Mouse (Mus musculus): ENCODE measurements around the gene Kcnd2. TPM values are rescaled to one million over a fixed set of nuclear protein-coding genes. Genes with fewer than 3 reads are reported as not detected.

The Kcnd2 gene
- total and polyA plus RNA-seq, 3 experiments, result not detected

DNA sequence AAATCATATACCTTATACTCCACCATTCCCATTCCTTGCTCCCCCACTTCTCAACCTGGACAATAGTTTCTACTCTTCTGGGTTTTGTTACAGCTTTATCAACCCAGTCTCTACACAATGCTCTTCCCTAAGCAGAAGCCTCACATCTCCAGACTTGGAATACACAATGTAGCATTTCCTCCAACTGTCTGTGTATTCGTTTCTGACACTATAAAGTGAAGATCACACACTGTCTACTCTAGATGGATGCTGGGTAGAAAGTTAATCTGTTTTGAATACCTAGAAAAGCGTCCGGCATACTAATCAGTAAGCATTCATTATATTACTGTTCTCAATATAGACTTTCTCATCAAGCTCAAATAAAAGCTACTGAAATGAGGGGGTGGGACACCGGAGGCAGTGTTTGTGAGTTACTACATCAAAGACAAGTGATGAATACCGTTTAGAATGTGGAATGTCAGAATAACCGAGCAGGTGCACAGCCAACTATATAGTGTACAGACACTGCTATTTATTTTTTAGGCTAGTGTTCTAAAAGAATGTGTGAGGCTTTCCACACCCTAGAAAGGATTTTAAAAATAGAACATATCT, 62.1 kb downstream of the Kcnd2 start:
- in situ Hi-C loops (cut with MboI; ENCODE audit: low pct_ligation_motif_present, low pct_unique_long_range_greater_than_20kb, low sequenced_read_pairs) (no loop called here), dilution Hi-C loops (cut with MboI; ENCODE audit: extremely low pct_ligation_motif_present, extremely low pct_unique_long_range_greater_than_20kb, low sequenced_read_pairs) (no loop called here)

DNA sequence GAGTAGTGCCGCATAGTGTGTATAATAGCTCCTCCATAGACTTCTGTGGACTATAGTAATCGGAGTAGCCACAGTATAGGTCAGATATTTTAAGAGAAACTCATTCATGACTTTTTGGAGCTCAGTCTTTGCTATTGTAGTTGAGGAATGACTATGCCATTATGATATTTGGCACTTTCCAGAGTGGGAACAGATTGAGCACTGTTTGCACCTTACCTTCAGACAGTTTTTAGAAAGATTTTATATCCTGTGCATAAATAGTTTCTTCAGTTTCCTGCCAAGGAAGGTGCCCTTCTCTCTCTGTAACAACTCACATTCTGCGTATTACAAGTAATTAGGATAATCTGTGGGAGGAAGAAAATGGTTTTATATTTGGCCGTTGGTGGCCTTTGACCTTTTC, 89.6 kb downstream of the Kcnd2 start:
- Histone ChIP-seq H3K9me3 (replicated peaks; ENCODE audit: low read length) (no peaks in the 10 kb centered on the region), H3K27me3 (replicated peaks) (no peaks in the 10 kb centered on the region), H3K4me1 (ENCODE audit: control insufficient read depth in 1 of 2, insufficient read depth in 2 of 2) (no peaks in the 10 kb centered on the region), H3K36me3 (replicated peaks in 1 of 2; ENCODE audit: control insufficient read depth in 1 of 2, insufficient read depth in 1 of 2, low read length in 1 of 2) (no peaks in the 10 kb centered on the region), H3K27ac (ENCODE audit: insufficient read depth, low read depth) (no peak overlapping the region), H3K79me2 (replicated peaks; ENCODE audit: control insufficient read depth, extremely low read depth, insufficient read depth, poor library complexity, severe bottlenecking) (no peaks in the 10 kb centered on the region), H3K4me3 (replicated peaks in 1 of 3; ENCODE audit: low read depth in 2 of 3, low read length in 2 of 3, poor library complexity in 1 of 3) (no peak overlapping the region), H3K4me2 (ENCODE audit: insufficient read depth, low read depth, poor library complexity, severe bottlenecking) (no peak overlapping the region), H3K9ac (ENCODE audit: insufficient read depth, low read depth) (no peak overlapping the region)
- in situ Hi-C loops (cut with MboI; ENCODE audit: low pct_ligation_motif_present, low pct_unique_long_range_greater_than_20kb, low sequenced_read_pairs), result no loop called here
- dilution Hi-C loops (cut with MboI; ENCODE audit: extremely low pct_ligation_motif_present, extremely low pct_unique_long_range_greater_than_20kb, low sequenced_read_pairs), result no loop called here
- no peak for TF ChIP-seq RAD21 (IDR thresholded peaks at IDR 0.05; ENCODE audit: low read depth, low read length)
- no peak for DNase-seq (ENCODE audit: extremely low read depth)

More for the DNA sequence above, 62.1 kb downstream of the Kcnd2 start:
- no peak overlapping the region for H3K4me3 ChIP-seq (replicated peaks in 1 of 3; ENCODE audit: low read depth in 2 of 3, low read length in 2 of 3, poor library complexity in 1 of 3)
- no peak overlapping the region for H3K9ac ChIP-seq (ENCODE audit: insufficient read depth, low read depth)
- no peak overlapping the region for H3K27ac ChIP-seq (ENCODE audit: insufficient read depth, low read depth)
- no peaks in the 10 kb centered on the region for H3K79me2 ChIP-seq (replicated peaks; ENCODE audit: control insufficient read depth, extremely low read depth, insufficient read depth, poor library complexity, severe bottlenecking)
- H3K4me2 ChIP-seq (ENCODE audit: insufficient read depth, low read depth, poor library complexity, severe bottlenecking), result no peak overlapping the region
- DNase-seq (ENCODE audit: extremely low read depth), result no peak
- TF ChIP-seq JUND (conservative IDR thresholded peaks at IDR 0.05; ENCODE audit: low read depth, low read length) (no peak), GABPA (IDR thresholded peaks at IDR 0.05; ENCODE audit: insufficient replicate concordance, low read depth, low read length) (no peak), USF1 (IDR thresholded peaks at IDR 0.05; ENCODE audit: low read depth, low read length) (no peak)
- H3K27me3 ChIP-seq (replicated peaks), result no peaks in the 10 kb centered on the region
- H3K36me3 ChIP-seq (replicated peaks in 1 of 2; ENCODE audit: control insufficient read depth in 1 of 2, insufficient read depth in 1 of 2, low read length in 1 of 2), result no peaks in the 10 kb centered on the region
- H3K9me3 ChIP-seq (replicated peaks; ENCODE audit: low read length), result no peaks in the 10 kb centered on the region
- H3K4me1 ChIP-seq (ENCODE audit: control insufficient read depth in 1 of 2, insufficient read depth in 2 of 2), result no peaks in the 10 kb centered on the region

DNA sequence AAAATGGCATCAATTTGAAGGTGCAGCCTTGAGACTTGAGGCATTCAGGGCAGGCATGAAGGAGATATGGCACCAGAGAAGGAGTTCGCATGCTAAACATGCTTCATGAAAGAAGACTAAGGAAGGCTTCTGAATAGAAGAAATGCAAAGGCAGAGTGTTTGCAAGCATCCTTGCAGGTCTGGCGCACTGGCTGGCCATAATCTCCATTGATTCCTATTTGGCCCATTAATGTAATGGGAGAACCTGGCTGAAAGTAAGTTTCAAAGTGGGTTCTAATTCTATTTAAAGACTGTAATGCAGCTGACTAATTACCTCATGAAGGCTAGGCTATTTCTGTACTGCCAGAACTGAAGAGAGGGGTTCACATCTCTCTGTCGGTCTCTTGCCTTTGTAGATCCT, 94.9 kb downstream of the Kcnd2 start:
- H3K4me1 ChIP-seq (ENCODE audit: control insufficient read depth in 1 of 2, insufficient read depth in 2 of 2), result no peaks in the 10 kb centered on the region
- H3K27me3 ChIP-seq (replicated peaks), result no peaks in the 10 kb centered on the region
- TF ChIP-seq ETS1 (conservative IDR thresholded peaks at IDR 0.05; ENCODE audit: low read depth, low read length) (no peak), CHD1 (IDR thresholded peaks at IDR 0.05; ENCODE audit: low read depth, low read length) (no peak), ZC3H11A (IDR thresholded peaks at IDR 0.05; ENCODE audit: low read depth, low read length) (no peak), JUN (IDR thresholded peaks at IDR 0.05; ENCODE audit: insufficient read depth, low read depth, low read length) (no peak), MYC (IDR thresholded peaks at IDR 0.05; ENCODE audit: low read depth, low read length) (no peak)
- in situ Hi-C loops (cut with MboI; ENCODE audit: low pct_ligation_motif_present, low pct_unique_long_range_greater_than_20kb, low sequenced_read_pairs), result no loop called here
- no peak overlapping the region for H3K9ac ChIP-seq (ENCODE audit: insufficient read depth, low read depth)
- H3K79me2 ChIP-seq (replicated peaks; ENCODE audit: control insufficient read depth, extremely low read depth, insufficient read depth, poor library complexity, severe bottlenecking), result no peaks in the 10 kb centered on the region
- dilution Hi-C loops (cut with MboI; ENCODE audit: extremely low pct_ligation_motif_present, extremely low pct_unique_long_range_greater_than_20kb, low sequenced_read_pairs), result no loop called here
- no peaks in the 10 kb centered on the region for H3K36me3 ChIP-seq (replicated peaks in 1 of 2; ENCODE audit: control insufficient read depth in 1 of 2, insufficient read depth in 1 of 2, low read length in 1 of 2)
- H3K4me3 ChIP-seq (replicated peaks in 1 of 3; ENCODE audit: low read depth in 2 of 3, low read length in 2 of 3, poor library complexity in 1 of 3), result no peak overlapping the region
- H3K9me3 ChIP-seq (replicated peaks; ENCODE audit: low read length), result no peaks in the 10 kb centered on the region
- H3K27ac ChIP-seq (ENCODE audit: insufficient read depth, low read depth), result no peak overlapping the region
- H3K4me2 ChIP-seq (ENCODE audit: insufficient read depth, low read depth, poor library complexity, severe bottlenecking), result no peak overlapping the region
- DNase-seq (ENCODE audit: extremely low read depth), result no peak

All from CH12.LX (cell line).